Mouse (Mus musculus): ENCODE results near the gene Kcnd1. TPM values are rescaled to one million over a fixed set of nuclear protein-coding genes. Genes with fewer than 3 reads are reported as not detected.
"Not testable (repeated sequence)": the region's sequence is repeated elsewhere in the genome, so short reads cannot be mapped to it uniquely, and the experiment has no call there.

Gene Kcnd1
- total and polyA plus RNA-seq, 3 experiments, result 0.21 to 0.59 (median 0.27) TPM

- no peak for DNase-seq
- 87% methylated on average over 3 of the region's 3 CpGs for WGBS
- Histone ChIP-seq H3K4me3 (no peak overlapping the region), H3K27me3 (ENCODE audit: control insufficient read depth, insufficient read depth, low read length) (no peaks in the 10 kb centered on the region), H3K4me1 (ENCODE audit: control insufficient read depth, insufficient read depth, low read length) (no peaks in the 10 kb centered on the region), H3K9ac (ENCODE audit: low read depth, low read length) (no peak overlapping the region), H3K79me2 (replicated peaks; ENCODE audit: control insufficient read depth, insufficient read depth, low read length) (no peaks in the 10 kb centered on the region), H3K36me3 (ENCODE audit: control insufficient read depth, insufficient read depth, low read length) (no peaks in the 10 kb centered on the region), H3K27ac (no peak overlapping the region)
- no peak for TF ChIP-seq CTCF (IDR thresholded peaks at IDR 0.05)
- TF ChIP-seq EP300 (IDR thresholded peaks at IDR 0.05; ENCODE audit: insufficient read depth, low read depth, low read length), result no peak
- no peak for TF ChIP-seq POLR2A (IDR thresholded peaks at IDR 0.05; ENCODE audit: insufficient read depth, low read depth, low read length)
- intact Hi-C loops (cut with DNase I), result no loop called here
These were observed 24.8 kb upstream of the Kcnd1 start for GRCm38 (mm10) chrX:7797327-7797726.

DNA sequence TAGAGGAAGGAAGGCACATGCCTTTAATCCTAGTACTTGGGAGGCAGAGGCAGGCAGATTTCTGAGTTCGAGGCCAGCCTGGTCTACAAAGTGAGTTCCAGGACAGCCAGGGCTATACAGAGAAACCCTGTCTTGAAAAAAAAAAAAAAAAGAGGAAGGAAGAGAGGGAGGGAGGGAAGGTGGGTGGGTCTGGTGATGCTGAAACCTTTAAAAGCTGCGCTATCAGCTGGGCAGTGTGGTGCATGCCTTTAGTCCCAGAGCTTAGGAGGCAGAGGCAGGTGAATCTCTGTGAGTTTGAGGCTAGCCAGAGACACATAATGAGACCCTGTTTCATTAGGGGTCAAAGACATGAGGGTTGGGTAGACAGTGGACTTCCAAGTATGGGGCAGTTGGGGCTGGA, 19.9 kb upstream of the Kcnd1 start:
- H3K36me3 ChIP-seq (ENCODE audit: control insufficient read depth, insufficient read depth, low read length); H3K27ac ChIP-seq; intact Hi-C loops (cut with DNase I); H3K4me1 ChIP-seq (ENCODE audit: control insufficient read depth, insufficient read depth, low read length); H3K4me3 ChIP-seq; H3K9ac ChIP-seq (ENCODE audit: low read depth, low read length); H3K79me2 ChIP-seq (replicated peaks; ENCODE audit: control insufficient read depth, insufficient read depth, low read length); DNase-seq; H3K27me3 ChIP-seq (ENCODE audit: control insufficient read depth, insufficient read depth, low read length): not testable (repeated sequence)
- 85% methylated on average over 2 of the region's 2 CpGs for WGBS

GRCm38 (mm10) chrX:7815016-7815415, 7.1 kb upstream of the Kcnd1 start:
- H3K9ac ChIP-seq (ENCODE audit: low read depth, low read length); H3K4me3 ChIP-seq; H3K4me1 ChIP-seq (ENCODE audit: control insufficient read depth, insufficient read depth, low read length); H3K27me3 ChIP-seq (ENCODE audit: control insufficient read depth, insufficient read depth, low read length); H3K79me2 ChIP-seq (replicated peaks; ENCODE audit: control insufficient read depth, insufficient read depth, low read length); H3K27ac ChIP-seq; DNase-seq; intact Hi-C loops (cut with DNase I); H3K36me3 ChIP-seq (ENCODE audit: control insufficient read depth, insufficient read depth, low read length): not testable (repeated sequence)
- peak; percentile 57 for TF ChIP-seq CTCF (IDR thresholded peaks at IDR 0.05)
- WGBS, result 58% methylated on average over 8 of the region's 8 CpGs

- Histone ChIP-seq H3K27ac (no peak overlapping the region), H3K4me1 (ENCODE audit: control insufficient read depth, insufficient read depth, low read length) (no peaks in the 10 kb centered on the region), H3K36me3 (ENCODE audit: control insufficient read depth, insufficient read depth, low read length) (no peaks in the 10 kb centered on the region), H3K79me2 (replicated peaks; ENCODE audit: control insufficient read depth, insufficient read depth, low read length) (no peaks in the 10 kb centered on the region; the same call in 1 of the 2 replicates), H3K4me3 (no peak overlapping the region), H3K9ac (ENCODE audit: low read depth, low read length) (no peak overlapping the region), H3K27me3 (ENCODE audit: control insufficient read depth, insufficient read depth, low read length) (no peaks in the 10 kb centered on the region)
- 47% methylated on average over 1 of the region's 1 CpGs for WGBS
- intact Hi-C loops (cut with DNase I), result no loop called here
- no peak for DNase-seq
- no peak for TF ChIP-seq EP300 (IDR thresholded peaks at IDR 0.05; ENCODE audit: insufficient read depth, low read depth, low read length)
- no peak for TF ChIP-seq CTCF (IDR thresholded peaks at IDR 0.05)
- TF ChIP-seq POLR2A (IDR thresholded peaks at IDR 0.05; ENCODE audit: insufficient read depth, low read depth, low read length), result no peak
These were observed 15.1 kb downstream of the Kcnd1 start for GRCm38 (mm10) chrX:7837146-7837545.

DNA sequence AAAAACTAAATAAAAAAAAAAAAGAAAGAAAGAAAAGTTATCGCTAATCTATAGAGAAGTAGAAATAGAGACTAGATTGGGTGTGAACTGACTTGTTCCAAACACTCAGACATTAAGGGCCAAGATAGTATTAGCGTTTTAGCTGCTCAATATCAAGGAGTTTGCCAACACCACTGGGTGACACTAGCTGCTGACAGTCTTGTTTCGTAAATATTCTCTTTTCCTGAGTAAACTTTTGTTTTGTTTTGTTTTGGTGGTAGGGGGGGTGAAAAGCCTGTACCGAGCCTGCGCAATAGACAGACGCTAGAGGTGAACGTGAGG, 18.7 kb downstream of the Kcnd1 start:
- Histone ChIP-seq H3K9ac (ENCODE audit: low read depth, low read length) (no peak overlapping the region), H3K4me1 (ENCODE audit: control insufficient read depth, insufficient read depth, low read length) (peaks cover 4% of the 10 kb centered on the region), H3K27me3 (ENCODE audit: control insufficient read depth, insufficient read depth, low read length) (no peaks in the 10 kb centered on the region), H3K4me3 (peak overlapping the region; percentile 37), H3K79me2 (replicated peaks; ENCODE audit: control insufficient read depth, insufficient read depth, low read length) (no peaks in the 10 kb centered on the region; the same call in 1 of the 2 replicates), H3K36me3 (ENCODE audit: control insufficient read depth, insufficient read depth, low read length) (peaks cover 4% of the 10 kb centered on the region), H3K27ac (peak overlapping the region; percentile 95)
- 14% methylated on average over 7 of the region's 7 CpGs for WGBS
- DNase-seq, result no peak
- TF ChIP-seq CTCF (IDR thresholded peaks at IDR 0.05), result no peak
- no peak for TF ChIP-seq POLR2A (IDR thresholded peaks at IDR 0.05; ENCODE audit: insufficient read depth, low read depth, low read length)
- TF ChIP-seq EP300 (IDR thresholded peaks at IDR 0.05; ENCODE audit: insufficient read depth, low read depth, low read length), result no peak
- intact Hi-C loops (cut with DNase I), result no loop called here

- 15% methylated on average over 72 of the region's 74 CpGs for WGBS
- no peaks in the 10 kb centered on the region for H3K27me3 ChIP-seq (ENCODE audit: control insufficient read depth, insufficient read depth, low read length)
- H3K4me3 ChIP-seq, result peak within 1 kb of the TSS; percentile 67
- TF ChIP-seq POLR2A (IDR thresholded peaks at IDR 0.05; ENCODE audit: insufficient read depth, low read depth, low read length) (peak; percentile 57), CTCF (IDR thresholded peaks at IDR 0.05) (no peak), EP300 (IDR thresholded peaks at IDR 0.05; ENCODE audit: insufficient read depth, low read depth, low read length) (no peak)
- peak within 1 kb of the TSS; percentile 97 for H3K27ac ChIP-seq
- peaks cover 4% of the 10 kb centered on the region for H3K36me3 ChIP-seq (ENCODE audit: control insufficient read depth, insufficient read depth, low read length)
- peak within 1 kb of the TSS; percentile 93 for H3K9ac ChIP-seq (ENCODE audit: low read depth, low read length)
- DNase-seq, result peak; percentile 91 to 96
- intact Hi-C loops (cut with DNase I), result no loop called here
- H3K79me2 ChIP-seq (replicated peaks; ENCODE audit: control insufficient read depth, insufficient read depth, low read length), result no peaks in the 10 kb centered on the region; the same call in 1 of the 2 replicates
- H3K4me1 ChIP-seq (ENCODE audit: control insufficient read depth, insufficient read depth, low read length), result peaks cover 4% of the 10 kb centered on the region
These were observed 19.4 kb downstream of the Kcnd1 start, which contains the start of gene Otud5 for GRCm38 (mm10) chrX:7841163-7842162. TSS of gene Otud5 (plus strand) at chrX:7841364.

Measured in heart, adult 2 months (tissue).